Mouse (Mus musculus) liver, embryonic 14.5 days (tissue): ENCODE results near the gene Exoc6b. TPM values are rescaled to one million over a fixed set of nuclear protein-coding genes. Genes with fewer than 3 reads are reported as not detected.

ENCODE experiments used
- ATAC-seq: fragments of 200-750 bp; cut with Nextera tagmentation; 2 replicates; pipeline ENCODE4 v1.8.0; 2017; ENCODE audit warnings: moderate number of reproducible peaks, mild to moderate bottlenecking, moderate library complexity; ENCODE audit not compliant: insufficient read depth
- DNase-seq, 3 experiments: peaks; one replicate each; pipeline ENCODE4 v3.0.0-alpha.2; 2012 to 2013; ENCODE audit warnings: low read depth in 3 of 3, low spot score in 3 of 3
- H3K27ac ChIP-seq: fragments of 300-500 bp; sonication (generic); 2 replicates; pipeline ENCODE4 v1.5.1; 2014; ENCODE audit warnings: moderate library complexity, mild to moderate bottlenecking, control low read depth, inconsistent platforms
- H3K27me3 ChIP-seq: fragments of 300-500 bp; sonication (generic); 2 replicates; pipeline ENCODE4 v1.6.1; 2014; ENCODE audit warnings: mild to moderate bottlenecking, low read length, moderate library complexity; ENCODE audit not compliant: control insufficient read depth, insufficient read depth
- H3K36me3 ChIP-seq: fragments of 300-500 bp; sonication (generic); replicated peaks from 2 replicates; pipeline ENCODE4 v1.6.1; 2014; ENCODE audit warnings: low read depth; ENCODE audit not compliant: control insufficient read depth, insufficient read depth
- H3K4me1 ChIP-seq, 2 experiments: fragments of 200-500 bp in 1 of 2; fragments of 300-500 bp in 1 of 2; sonication (generic) in 1 of 2; replicated peaks; 2 replicates each; pipeline ENCODE4 v1.6.1; 2012 to 2014; ENCODE audit warnings: antibody characterized with exemption in 1 of 2, inconsistent platforms in 1 of 2, low read length in 1 of 2; ENCODE audit not compliant: control insufficient read depth in 2 of 2, insufficient read depth in 2 of 2
- H3K4me2 ChIP-seq: fragments of 300-500 bp; sonication (generic); 2 replicates; pipeline ENCODE4 v1.6.1; 2014; ENCODE audit warnings: low read depth, mild to moderate bottlenecking, control low read depth, moderate library complexity
- H3K4me3 ChIP-seq, 2 experiments: fragments of 200-500 bp in 1 of 2; fragments of 300-500 bp in 1 of 2; sonication (generic) in 1 of 2; 2 replicates each; pipeline ENCODE4 v1.5.1; 2012 to 2014; ENCODE audit warnings: low read depth in 2 of 2, low read length in 2 of 2, mild to moderate bottlenecking in 2 of 2, control low read depth in 1 of 2, inconsistent platforms in 1 of 2, moderate library complexity in 1 of 2; ENCODE audit not compliant: insufficient read depth in 1 of 2
- H3K9ac ChIP-seq: fragments of 300-500 bp; sonication (generic); replicated peaks from 2 replicates; pipeline ENCODE4 v1.6.1; 2014; ENCODE audit warnings: mild to moderate bottlenecking, control low read depth, moderate library complexity
- H3K9me3 ChIP-seq: fragments of 300-500 bp; sonication (generic); 2 replicates; pipeline ENCODE4 v1.6.1; 2016; ENCODE audit warnings: low read length, mixed read lengths; ENCODE audit not compliant: control insufficient read depth
- CTCF ChIP-seq: IDR thresholded peaks from 2 replicates; pipeline ENCODE4 v1.5.1; 2016; ENCODE audit warnings: antibody characterized with exemption, low read depth, control low read depth
- EP300 ChIP-seq: IDR thresholded peaks from 2 replicates; pipeline ENCODE4 v1.6.1; 2016; ENCODE audit warnings: antibody characterized with exemption, low read depth
- WGBS: fragments of 180-500 bp; shearing (Covaris S2); extraction: QIAGEN DNeasy Blood & Tissue Kit; methylation state at CpG from one replicate; pipeline ENCODE4 v1.1.7; 2014; ENCODE audit not compliant: insufficient replicate concordance; 5-methylcytosine and 5-hydroxymethylcytosine counted together
- polyA plus RNA-seq, 2 experiments: library from polyadenylated mRNA; depleted of rRNA in 1 of 2; stranded (reverse) in 1 of 2; unstranded in 1 of 2; fragments of >200 nt; fragmentation: Nextera tagmentation in 1 of 2; extraction: Ambion mirVana in 1 of 2; gene quantifications; 2 replicates each; pipeline versions ENCODE4 v1.2.1 to v1.2.3; 2012 to 2014

The Exoc6b gene
- polyA plus RNA-seq, 2 experiments: 1.0 to 2.9 TPM

- no peaks in the 10 kb centered on the region for H3K36me3 ChIP-seq
- no peak overlapping the region for H3K27ac ChIP-seq
- no peaks in the 10 kb centered on the region for H3K4me1 ChIP-seq
- H3K9me3 ChIP-seq: no peaks in the 10 kb centered on the region
- ATAC-seq (no peak), DNase-seq (no peak)
- H3K9ac ChIP-seq: no peak overlapping the region
- no peak overlapping the region for H3K4me3 ChIP-seq
- no peaks in the 10 kb centered on the region for H3K27me3 ChIP-seq
- H3K4me2 ChIP-seq: no peak overlapping the region
- TF ChIP-seq CTCF (no peak; the same call in 1 of the 2 replicates), EP300 (no peak)
Observed at GRCm38 (mm10) chr6:84995418-84995817, 73.9 kb downstream of the Exoc6b start.

GRCm38 (mm10) chr6:84976563-84976971, 92.7 kb downstream of the Exoc6b start:
- peaks cover 0 to 3% of the 10 kb centered on the region in 2 experiments; a peak in 2 of 4 replicates for H3K4me1 ChIP-seq
- H3K9me3 ChIP-seq: no peaks in the 10 kb centered on the region
- WGBS: 54% methylated on average over 3 of the region's 3 CpGs
- H3K27me3 ChIP-seq: no peaks in the 10 kb centered on the region
- no peak overlapping the region for H3K4me3 ChIP-seq
- ATAC-seq: no peak
- no peaks in the 10 kb centered on the region for H3K36me3 ChIP-seq
- no peak overlapping the region for H3K27ac ChIP-seq
- no peak overlapping the region for H3K9ac ChIP-seq
- H3K4me2 ChIP-seq: no peak overlapping the region
- peak; percentile 1 to 12 (median 3) for DNase-seq
- TF ChIP-seq CTCF (no peak), EP300 (no peak)

GRCm38 (mm10) chr6:84968531-84968930, 100.8 kb downstream of the Exoc6b start:
- no peak overlapping the region for H3K27ac ChIP-seq
- H3K4me3 ChIP-seq: no peak overlapping the region
- no peaks in the 10 kb centered on the region for H3K27me3 ChIP-seq
- ATAC-seq (no peak), DNase-seq (no peak)
- H3K9me3 ChIP-seq: no peaks in the 10 kb centered on the region
- no peaks in the 10 kb centered on the region for H3K36me3 ChIP-seq
- 52% methylated on average over 1 of the region's 1 CpGs for WGBS
- no peak overlapping the region for H3K4me2 ChIP-seq
- TF ChIP-seq EP300 (no peak), CTCF (no peak)
- H3K4me1 ChIP-seq: no peaks in the 10 kb centered on the region
- no peak overlapping the region for H3K9ac ChIP-seq

GRCm38 (mm10) chr6:84964729-84965415, 104.4 kb downstream of the Exoc6b start:
- Histone ChIP-seq H3K36me3 (no peaks in the 10 kb centered on the region), H3K4me2 (no peak overlapping the region), H3K27me3 (no peaks in the 10 kb centered on the region), H3K9ac (no peak overlapping the region), H3K27ac (no peak overlapping the region), H3K4me1 (no peaks in the 10 kb centered on the region), H3K9me3 (no peaks in the 10 kb centered on the region), H3K4me3 (no peak overlapping the region)
- WGBS: 44% methylated on average over 5 of the region's 5 CpGs
- no peak for ATAC-seq
- DNase-seq: no peak
- TF ChIP-seq CTCF (no peak), EP300 (no peak)

GRCm38 (mm10) chr6:84963044-84963443, 106.3 kb downstream of the Exoc6b start:
- no peak overlapping the region for H3K4me2 ChIP-seq
- no peak overlapping the region for H3K9ac ChIP-seq
- TF ChIP-seq CTCF (no peak), EP300 (no peak)
- ATAC-seq: no peak
- H3K27me3 ChIP-seq: no peaks in the 10 kb centered on the region
- no peaks in the 10 kb centered on the region for H3K4me1 ChIP-seq
- no peak overlapping the region for H3K27ac ChIP-seq
- DNase-seq: no peak
- WGBS: 56% methylated on average over 1 of the region's 1 CpGs
- H3K4me3 ChIP-seq: no peak overlapping the region
- no peaks in the 10 kb centered on the region for H3K9me3 ChIP-seq
- no peaks in the 10 kb centered on the region for H3K36me3 ChIP-seq
